Mouse (Mus musculus) stomach, embryonic 15.5 days (tissue): ENCODE measurements around the gene Ppp1r12b. TPM values are rescaled to one million over a fixed set of nuclear protein-coding genes. Genes with fewer than 3 reads are reported as not detected.
A peak's percentile ranks its signal among the peaks of the same experiment; 100 is the strongest.

ENCODE experiments used
- ATAC-seq: fragments of 200-750 bp; cut with Nextera tagmentation; 2 replicates; pipeline ENCODE4 v1.8.0; 2017; ENCODE audit warnings: low read depth, moderate number of reproducible peaks, moderate TSS enrichment; ENCODE audit not compliant: insufficient read depth, low FRiP score
- H3K27ac ChIP-seq: fragments of 300-500 bp; sonication (generic); 2 replicates; pipeline ENCODE4 v1.5.1; 2015; ENCODE audit warnings: mild to moderate bottlenecking, inconsistent platforms
- H3K27me3 ChIP-seq: fragments of 300-500 bp; sonication (generic); replicated peaks from 2 replicates; pipeline ENCODE4 v1.6.1; 2015; ENCODE audit warnings: inconsistent platforms
- H3K36me3 ChIP-seq: fragments of 300-500 bp; sonication (generic); 2 replicates; pipeline ENCODE4 v1.6.1; 2015; ENCODE audit warnings: inconsistent platforms
- H3K4me1 ChIP-seq: fragments of 300-500 bp; sonication (generic); 2 replicates; pipeline ENCODE4 v1.6.1; 2015; ENCODE audit warnings: inconsistent platforms
- H3K4me2 ChIP-seq: fragments of 300-500 bp; sonication (generic); 2 replicates; pipeline ENCODE4 v1.6.1; 2015; ENCODE audit warnings: mild to moderate bottlenecking, inconsistent platforms
- H3K4me3 ChIP-seq: fragments of 300-500 bp; sonication (generic); replicated peaks from 2 replicates; pipeline ENCODE4 v1.5.1; 2015; ENCODE audit warnings: inconsistent platforms
- H3K9ac ChIP-seq: fragments of 300-500 bp; sonication (generic); 2 replicates; pipeline ENCODE4 v1.6.1; 2015; ENCODE audit warnings: inconsistent platforms
- H3K9me3 ChIP-seq: fragments of 300-500 bp; sonication (generic); 2 replicates; pipeline ENCODE4 v1.6.1; 2016; ENCODE audit warnings: inconsistent platforms
- WGBS: fragments of 180-500 bp; shearing (Covaris S2); methylation state at CpG from one replicate; pipeline ENCODE4 v1.1.7; 2015; 5-methylcytosine and 5-hydroxymethylcytosine counted together
- polyA plus RNA-seq: library from polyadenylated mRNA; unstranded; fragments of >200 nt; fragmentation: Nextera tagmentation; extraction: Ambion mirVana; gene quantifications from 2 replicates; pipeline ENCODE4 v1.2.1, GENCODE M21; 2015

Ppp1r12b gene
- polyA plus RNA-seq, 1 experiment from 2014 or later, result 20.2 TPM

GRCm38 (mm10) chr1:134771999-134772398 lies 183.7 kb downstream of the Ppp1r12b start:
- Histone ChIP-seq H3K27me3 (no peaks in the 10 kb centered on the region), H3K4me1 (peaks cover 45% of the 10 kb centered on the region), H3K4me2 (no peak overlapping the region), H3K9ac (no peak overlapping the region), H3K27ac (peak overlapping the region; percentile 93), H3K36me3 (peaks cover 3% of the 10 kb centered on the region; the same call in 1 of the 2 replicates), H3K9me3 (no peaks in the 10 kb centered on the region), H3K4me3 (no peak overlapping the region)
- 82% methylated on average over 7 of the region's 7 CpGs for WGBS
- no peak for ATAC-seq

GRCm38 (mm10) chr1:134771353-134771752 lies 184.4 kb downstream of the Ppp1r12b start:
- no peak overlapping the region for H3K4me3 ChIP-seq
- no peak overlapping the region for H3K9ac ChIP-seq
- WGBS, result 25% methylated on average over 6 of the region's 6 CpGs

GRCm38 (mm10) chr1:134770312-134770711 lies 185.4 kb downstream of the Ppp1r12b start:
- ATAC-seq, result no peak
- H3K9me3 ChIP-seq, result no peaks in the 10 kb centered on the region
- H3K4me1 ChIP-seq, result peaks cover 34% of the 10 kb centered on the region
- H3K9ac ChIP-seq, result no peak overlapping the region
- H3K36me3 ChIP-seq, result peaks cover 3% of the 10 kb centered on the region; the same call in 1 of the 2 replicates
- peak overlapping the region; percentile 70; the same call in 1 of the 2 replicates for H3K27ac ChIP-seq
- H3K4me3 ChIP-seq, result no peak overlapping the region
- H3K4me2 ChIP-seq, result no peak overlapping the region
- WGBS, result 92% methylated on average over 5 of the region's 5 CpGs
- H3K27me3 ChIP-seq, result no peaks in the 10 kb centered on the region

More at GRCm38 (mm10) chr1:134771353-134771752, 184.4 kb downstream of the Ppp1r12b start:
- peak; percentile 90 for ATAC-seq
- Histone ChIP-seq H3K4me2 (peak overlapping the region; percentile 33), H3K9me3 (no peaks in the 10 kb centered on the region), H3K4me1 (peaks cover 43% of the 10 kb centered on the region), H3K27ac (peak overlapping the region; percentile 93), H3K36me3 (peaks cover 3% of the 10 kb centered on the region; the same call in 1 of the 2 replicates), H3K27me3 (no peaks in the 10 kb centered on the region)

GRCm38 (mm10) chr1:134766448-134766847 lies 189.3 kb downstream of the Ppp1r12b start:
- no peak overlapping the region for H3K9ac ChIP-seq
- H3K4me2 ChIP-seq, result no peak overlapping the region
- WGBS, result 66% methylated on average over 4 of the region's 4 CpGs
- ATAC-seq, result no peak
- peaks cover 29% of the 10 kb centered on the region for H3K4me1 ChIP-seq
- peak overlapping the region; percentile 93; the same call in 1 of the 2 replicates for H3K27ac ChIP-seq
- H3K4me3 ChIP-seq, result no peak overlapping the region
- no peaks in the 10 kb centered on the region for H3K9me3 ChIP-seq
- peaks cover 3% of the 10 kb centered on the region for H3K36me3 ChIP-seq
- no peaks in the 10 kb centered on the region for H3K27me3 ChIP-seq

- Histone ChIP-seq H3K9ac (no peak overlapping the region), H3K27ac (peak overlapping the region; percentile 93), H3K4me2 (no peak overlapping the region), H3K27me3 (no peaks in the 10 kb centered on the region), H3K4me3 (no peak overlapping the region), H3K4me1 (peaks cover 27% of the 10 kb centered on the region), H3K9me3 (no peaks in the 10 kb centered on the region), H3K36me3 (peaks cover 9% of the 10 kb centered on the region)
- ATAC-seq, result no peak
- 37% methylated on average over 7 of the region's 7 CpGs for WGBS
Measured at GRCm38 (mm10) chr1:134764831-134765458, 190.8 kb downstream of the Ppp1r12b start.

- peak overlapping the region; percentile 93 for H3K27ac ChIP-seq
- 27% methylated on average over 11 of the region's 11 CpGs for WGBS
- H3K4me1 ChIP-seq, result peaks cover 27% of the 10 kb centered on the region
- ATAC-seq, result peak; percentile 80
- no peak overlapping the region for H3K4me2 ChIP-seq
- no peak overlapping the region for H3K9ac ChIP-seq
- no peaks in the 10 kb centered on the region for H3K27me3 ChIP-seq
- H3K4me3 ChIP-seq, result no peak overlapping the region
- no peaks in the 10 kb centered on the region for H3K9me3 ChIP-seq
- H3K36me3 ChIP-seq, result peaks cover 20% of the 10 kb centered on the region
Measured at GRCm38 (mm10) chr1:134763776-134764438, 191.8 kb downstream of the Ppp1r12b start.

GRCm38 (mm10) chr1:134763250-134763649 lies 192.5 kb downstream of the Ppp1r12b start:
- H3K36me3 ChIP-seq, result peaks cover 18% of the 10 kb centered on the region
- H3K4me2 ChIP-seq, result no peak overlapping the region
- peak overlapping the region; percentile 51; the same call in 1 of the 2 replicates for H3K27ac ChIP-seq
- H3K27me3 ChIP-seq, result no peaks in the 10 kb centered on the region
- ATAC-seq, result no peak
- no peak overlapping the region for H3K4me3 ChIP-seq
- WGBS, result 84% methylated on average over 4 of the region's 4 CpGs
- peaks cover 27% of the 10 kb centered on the region for H3K4me1 ChIP-seq
- H3K9me3 ChIP-seq, result no peaks in the 10 kb centered on the region
- no peak overlapping the region for H3K9ac ChIP-seq

GRCm38 (mm10) chr1:134761534-134761933 lies 194.2 kb downstream of the Ppp1r12b start:
- ATAC-seq, result no peak
- no peak overlapping the region for H3K27ac ChIP-seq
- no peaks in the 10 kb centered on the region for H3K9me3 ChIP-seq
- H3K4me2 ChIP-seq, result no peak overlapping the region
- no peak overlapping the region for H3K4me3 ChIP-seq
- WGBS, result 80% methylated on average over 7 of the region's 7 CpGs
- H3K9ac ChIP-seq, result no peak overlapping the region
- no peaks in the 10 kb centered on the region for H3K27me3 ChIP-seq
- H3K36me3 ChIP-seq, result peaks cover 18% of the 10 kb centered on the region
- peaks cover 36% of the 10 kb centered on the region for H3K4me1 ChIP-seq

- H3K27me3 ChIP-seq, result no peaks in the 10 kb centered on the region
- peaks cover 18% of the 10 kb centered on the region for H3K36me3 ChIP-seq
- no peak for ATAC-seq
- 71% methylated on average over 5 of the region's 5 CpGs for WGBS
- peaks cover 45% of the 10 kb centered on the region for H3K4me1 ChIP-seq
- no peak overlapping the region for H3K27ac ChIP-seq
- H3K4me3 ChIP-seq, result no peak overlapping the region
- H3K9ac ChIP-seq, result no peak overlapping the region
- H3K9me3 ChIP-seq, result no peaks in the 10 kb centered on the region
- H3K4me2 ChIP-seq, result no peak overlapping the region
Measured at GRCm38 (mm10) chr1:134760642-134761041, 195.1 kb downstream of the Ppp1r12b start.

GRCm38 (mm10) chr1:134759133-134759532 lies 196.6 kb downstream of the Ppp1r12b start:
- Histone ChIP-seq H3K4me2 (no peak overlapping the region), H3K9ac (no peak overlapping the region), H3K4me3 (no peak overlapping the region), H3K4me1 (peaks cover 44% of the 10 kb centered on the region), H3K36me3 (peaks cover 18% of the 10 kb centered on the region), H3K27me3 (no peaks in the 10 kb centered on the region), H3K9me3 (no peaks in the 10 kb centered on the region), H3K27ac (no peak overlapping the region)
- no peak for ATAC-seq
- 84% methylated on average over 6 of the region's 6 CpGs for WGBS

- Histone ChIP-seq H3K9ac (no peak overlapping the region), H3K27me3 (no peaks in the 10 kb centered on the region), H3K36me3 (peaks cover 18% of the 10 kb centered on the region), H3K4me3 (no peak overlapping the region), H3K9me3 (no peaks in the 10 kb centered on the region), H3K4me1 (peaks cover 53% of the 10 kb centered on the region), H3K4me2 (no peak overlapping the region), H3K27ac (peak overlapping the region; percentile 67)
- no peak for ATAC-seq
- 46% methylated on average over 3 of the region's 3 CpGs for WGBS
Measured at GRCm38 (mm10) chr1:134757230-134757629, 198.5 kb downstream of the Ppp1r12b start.

- ATAC-seq, result no peak
- H3K27ac ChIP-seq, result peak overlapping the region; percentile 67; the same call in 1 of the 2 replicates
- H3K36me3 ChIP-seq, result peaks cover 18% of the 10 kb centered on the region
- no peaks in the 10 kb centered on the region for H3K27me3 ChIP-seq
- no peaks in the 10 kb centered on the region for H3K9me3 ChIP-seq
- H3K9ac ChIP-seq, result no peak overlapping the region
- H3K4me3 ChIP-seq, result no peak overlapping the region
- H3K4me2 ChIP-seq, result no peak overlapping the region
- WGBS, result 69% methylated on average over 10 of the region's 10 CpGs
- H3K4me1 ChIP-seq, result peaks cover 56% of the 10 kb centered on the region
Measured at GRCm38 (mm10) chr1:134756190-134756873, 199.4 kb downstream of the Ppp1r12b start.
